Mouse (Mus musculus) retina, postnatal 7 days (tissue): ENCODE data around the gene Proca1.

Experiments used
- DNase-seq: peaks from one replicate; pipeline ENCODE4 v3.0.0-alpha.2; 2012; ENCODE audit warnings: low read depth, low spot score

Proca1 gene

GRCm38 (mm10) chr11:78223586-78223985 is 30.4 kb downstream of the Proca1 start:
- no peak for DNase-seq

- DNase-seq = no peak
Measured at GRCm38 (mm10) chr11:78231518-78231917, 38.3 kb downstream of the Proca1 start.

- DNase-seq = no peak
Measured at GRCm38 (mm10) chr11:78240193-78240857, 47.1 kb downstream of the Proca1 start.

- no peak for DNase-seq
Measured at GRCm38 (mm10) chr11:78245261-78245626, 52.1 kb downstream of the Proca1 start.

- DNase-seq = peak; percentile 90
Measured at GRCm38 (mm10) chr11:78245627-78246317, 52.6 kb downstream of the Proca1 start, which contains the start of the genes Sdf2 and Supt6. Sdf2 (plus strand) TSS chr11:78245746. Supt6 (minus strand) TSS chr11:78245987.

- DNase-seq = no peak
Measured at GRCm38 (mm10) chr11:78246318-78247011, 53.3 kb downstream of the Proca1 start.

GRCm38 (mm10) chr11:78247012-78247348 is 53.8 kb downstream of the Proca1 start:
- no peak for DNase-seq

- no peak for DNase-seq
Measured at GRCm38 (mm10) chr11:78247727-78248140, 54.5 kb downstream of the Proca1 start.
